Mouse (Mus musculus): ENCODE results near the gene Erich3. TPM values are rescaled to one million over a fixed set of nuclear protein-coding genes. Genes with fewer than 3 reads are reported as not detected.

Gene Erich3
- polyA plus RNA-seq, 1 experiment from 2014 or later = not detected

DNA sequence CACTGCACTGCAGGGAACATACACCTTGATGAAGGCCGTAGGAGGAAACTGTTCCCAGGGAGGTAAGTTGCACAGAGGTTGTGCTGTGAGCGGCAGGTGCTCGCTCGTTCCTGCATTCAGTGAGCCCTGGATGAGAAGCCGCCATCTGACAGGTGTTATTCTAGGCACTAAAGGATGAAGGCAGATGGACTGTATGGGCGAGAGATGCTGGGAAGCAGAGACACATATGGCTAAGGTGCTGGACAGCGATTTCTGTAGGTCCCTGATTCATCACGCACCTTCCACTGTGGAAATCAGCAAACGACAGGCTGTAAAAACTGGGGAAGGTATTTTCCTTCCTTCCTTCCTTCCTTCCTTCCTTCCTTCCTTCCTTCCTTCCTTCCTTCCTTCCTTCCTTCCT lies 148.2 kb downstream of the Erich3 start:
- H3K27ac ChIP-seq (replicated peaks) = no peak overlapping the region
- no peaks in the 10 kb centered on the region for H3K27me3 ChIP-seq
- 52% methylated on average over 9 of the region's 9 CpGs for WGBS (ENCODE audit: insufficient replicate concordance)
- H3K9me3 ChIP-seq (replicated peaks) = no peaks in the 10 kb centered on the region
- H3K4me2 ChIP-seq = no peak overlapping the region
- no peak for ATAC-seq (ENCODE audit: insufficient read depth)
- no peaks in the 10 kb centered on the region for H3K4me1 ChIP-seq (replicated peaks)
- no peak overlapping the region for H3K9ac ChIP-seq
- H3K4me3 ChIP-seq (replicated peaks) = no peak overlapping the region
- no peaks in the 10 kb centered on the region for H3K36me3 ChIP-seq (replicated peaks)

GRCm38 (mm10) chr3:154812893-154813292 lies 149.2 kb downstream of the Erich3 start:
- Histone ChIP-seq H3K27ac (replicated peaks) (no peak overlapping the region), H3K9ac (no peak overlapping the region), H3K4me1 (replicated peaks) (no peaks in the 10 kb centered on the region), H3K36me3 (replicated peaks) (no peaks in the 10 kb centered on the region), H3K9me3 (replicated peaks) (no peaks in the 10 kb centered on the region), H3K27me3 (no peaks in the 10 kb centered on the region), H3K4me2 (no peak overlapping the region), H3K4me3 (replicated peaks) (no peak overlapping the region)
- no peak for ATAC-seq (ENCODE audit: insufficient read depth)
- WGBS (ENCODE audit: insufficient replicate concordance) = 15% methylated on average over 1 of the region's 1 CpGs

DNA sequence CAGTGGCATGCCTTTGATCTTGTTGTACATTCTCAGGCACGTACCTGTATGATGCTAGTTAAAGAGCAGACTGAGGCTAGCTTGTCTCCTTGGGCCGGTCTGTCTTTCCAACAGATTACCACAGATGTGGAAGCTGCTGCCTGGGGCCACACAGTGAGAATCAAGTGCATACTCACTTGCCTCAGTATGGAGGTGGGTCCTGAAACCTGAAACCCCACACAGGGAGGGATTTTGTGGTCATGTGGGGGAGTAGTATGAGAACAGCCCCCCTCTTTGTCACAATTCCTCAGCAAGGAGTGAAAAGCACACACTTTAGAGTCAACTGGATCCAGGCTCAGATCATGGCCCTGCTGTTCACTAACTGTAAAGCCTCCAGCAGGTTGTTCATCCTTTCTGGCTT lies 151.9 kb downstream of the Erich3 start:
- Histone ChIP-seq H3K36me3 (replicated peaks) (no peaks in the 10 kb centered on the region), H3K4me1 (replicated peaks) (no peaks in the 10 kb centered on the region), H3K4me3 (replicated peaks) (no peak overlapping the region), H3K27me3 (no peaks in the 10 kb centered on the region), H3K4me2 (no peak overlapping the region), H3K27ac (replicated peaks) (no peak overlapping the region), H3K9ac (no peak overlapping the region), H3K9me3 (replicated peaks) (no peaks in the 10 kb centered on the region)
- no peak for ATAC-seq (ENCODE audit: insufficient read depth)
- 46% methylated on average over 2 of the region's 2 CpGs for WGBS (ENCODE audit: insufficient replicate concordance)

- Histone ChIP-seq H3K9ac (no peak overlapping the region), H3K4me1 (replicated peaks) (no peaks in the 10 kb centered on the region), H3K4me2 (no peak overlapping the region), H3K27ac (replicated peaks) (no peak overlapping the region), H3K4me3 (replicated peaks) (no peak overlapping the region), H3K9me3 (replicated peaks) (no peaks in the 10 kb centered on the region), H3K27me3 (no peaks in the 10 kb centered on the region), H3K36me3 (replicated peaks) (no peaks in the 10 kb centered on the region)
- 46% methylated on average over 3 of the region's 3 CpGs for whole genome bisulfite sequencing (ENCODE audit: insufficient replicate concordance)
- no peak for ATAC-seq (ENCODE audit: insufficient read depth)
Observed at GRCm38 (mm10) chr3:154816231-154816630, 152.6 kb downstream of the Erich3 start.

- no peaks in the 10 kb centered on the region for H3K27me3 ChIP-seq
- no peak overlapping the region for H3K4me2 ChIP-seq
- WGBS (ENCODE audit: insufficient replicate concordance) = 34% methylated on average over 19 of the region's 19 CpGs
- no peak overlapping the region for H3K9ac ChIP-seq
- no peaks in the 10 kb centered on the region for H3K9me3 ChIP-seq (replicated peaks)
- H3K27ac ChIP-seq (replicated peaks) = no peak overlapping the region
- no peak overlapping the region for H3K4me3 ChIP-seq (replicated peaks)
- ATAC-seq (ENCODE audit: insufficient read depth) = no peak
- H3K36me3 ChIP-seq (replicated peaks) = no peaks in the 10 kb centered on the region
- no peaks in the 10 kb centered on the region for H3K4me1 ChIP-seq (replicated peaks)
Observed at GRCm38 (mm10) chr3:154816801-154817625, 153.4 kb downstream of the Erich3 start.

Other genes starting within 250 kb of the Erich3 start
- gene Cryz, start 67.1 kb upstream of the Erich3 start, polyA plus RNA-seq (2015; fragmentation: Nextera tagmentation; extraction: Ambion mirVana) = 16.2 and 16.5 TPM in 2 replicates
- gene Tyw3, start 66.8 kb upstream of the Erich3 start, polyA plus RNA-seq (2015; fragmentation: Nextera tagmentation; extraction: Ambion mirVana) = 2.7 and 4.1 TPM in 2 replicates